Mouse (Mus musculus) embryonic facial prominence, embryonic 15.5 days (tissue): ENCODE measurements at regions not wholly inside any gene's neighbourhood (a gene's known extent, or its start where the extent isn't known, plus 50 kb on each side); places are given as distances from the start of the nearest gene placed in this dataset.
A peak's percentile ranks its signal among the peaks of the same experiment; 100 is the strongest.

Source experiments
- ATAC-seq: fragments of 200-750 bp; cut with Nextera tagmentation; 2 replicates; pipeline ENCODE4 v1.8.0; 2017; ENCODE audit warnings: low read depth, moderate TSS enrichment; ENCODE audit not compliant: insufficient number of reproducible peaks, low FRiP score, low TSS enrichment
- H3K27ac ChIP-seq: fragments of 300-500 bp; sonication (generic); replicated peaks from 2 replicates; pipeline ENCODE4 v1.5.1; 2015; ENCODE audit warnings: mild to moderate bottlenecking, inconsistent platforms
- H3K27me3 ChIP-seq: fragments of 300-500 bp; sonication (generic); 2 replicates; pipeline ENCODE4 v1.6.1; 2015; ENCODE audit warnings: inconsistent platforms
- H3K36me3 ChIP-seq: fragments of 300-500 bp; sonication (generic); 2 replicates; pipeline ENCODE4 v1.6.1; 2015; ENCODE audit warnings: mild to moderate bottlenecking, inconsistent platforms
- H3K4me1 ChIP-seq: fragments of 300-500 bp; sonication (generic); 2 replicates; pipeline ENCODE4 v1.6.1; 2015; ENCODE audit warnings: inconsistent platforms
- H3K4me2 ChIP-seq: fragments of 300-500 bp; sonication (generic); replicated peaks from 2 replicates; pipeline ENCODE4 v1.6.1; 2015; ENCODE audit warnings: mild to moderate bottlenecking, inconsistent platforms
- H3K4me3 ChIP-seq: fragments of 300-500 bp; sonication (generic); replicated peaks from 2 replicates; pipeline ENCODE4 v1.5.1; 2015; ENCODE audit warnings: mild to moderate bottlenecking, inconsistent platforms
- H3K9ac ChIP-seq: fragments of 300-500 bp; sonication (generic); 2 replicates; pipeline ENCODE4 v1.6.1; 2015; ENCODE audit warnings: inconsistent platforms
- H3K9me3 ChIP-seq: fragments of 300-500 bp; sonication (generic); replicated peaks from 2 replicates; pipeline ENCODE4 v1.6.1; 2016; ENCODE audit warnings: inconsistent platforms
- WGBS: fragments of 180-500 bp; shearing (Covaris S2); methylation state at CpG from one replicate; pipeline ENCODE4 v1.1.7; 2015; 5-methylcytosine and 5-hydroxymethylcytosine counted together

GRCm38 (mm10) chr7:70828486-70829195, 462.1 kb upstream of the Nr2f2 start:
- Histone ChIP-seq H3K4me1 (no peaks in the 10 kb centered on the region), H3K9ac (no peak overlapping the region), H3K36me3 (no peaks in the 10 kb centered on the region), H3K27me3 (no peaks in the 10 kb centered on the region), H3K9me3 (no peaks in the 10 kb centered on the region), H3K27ac (no peak overlapping the region), H3K4me3 (no peak overlapping the region), H3K4me2 (no peak overlapping the region)
- 25% methylated on average over 5 of the region's 5 CpGs for WGBS
- ATAC-seq: no peak

- no peak for ATAC-seq
- H3K4me1 ChIP-seq: peaks cover 11% of the 10 kb centered on the region; the same call in 1 of the 2 replicates
- WGBS: 42% methylated on average over 3 of the region's 3 CpGs
These were observed 459.5 kb upstream of the Nr2f2 start for GRCm38 (mm10) chr7:70826074-70826473.

GRCm38 (mm10) chr7:70823020-70823419, 456.5 kb upstream of the Nr2f2 start:
- Histone ChIP-seq H3K27me3 (no peaks in the 10 kb centered on the region; the same call in 1 of the 2 replicates), H3K4me1 (peaks cover 11% of the 10 kb centered on the region; the same call in 1 of the 2 replicates), H3K27ac (no peak overlapping the region), H3K4me3 (peak overlapping the region; percentile 22), H3K9ac (no peak overlapping the region), H3K4me2 (peak overlapping the region; percentile 40), H3K9me3 (no peaks in the 10 kb centered on the region), H3K36me3 (no peaks in the 10 kb centered on the region)
- ATAC-seq: no peak
- 15% methylated on average over 11 of the region's 11 CpGs for WGBS

More at GRCm38 (mm10) chr7:70826074-70826473, 459.5 kb upstream of the Nr2f2 start:
- no peak overlapping the region for H3K4me2 ChIP-seq
- no peaks in the 10 kb centered on the region for H3K9me3 ChIP-seq
- H3K4me3 ChIP-seq: no peak overlapping the region
- H3K27me3 ChIP-seq: no peaks in the 10 kb centered on the region
- no peak overlapping the region for H3K9ac ChIP-seq
- H3K27ac ChIP-seq: no peak overlapping the region
- H3K36me3 ChIP-seq: no peaks in the 10 kb centered on the region

GRCm38 (mm10) chr7:70822310-70822821, 455.8 kb upstream of the Nr2f2 start:
- peak; percentile 82 for ATAC-seq
- no peaks in the 10 kb centered on the region for H3K36me3 ChIP-seq
- WGBS: 34% methylated on average over 9 of the region's 9 CpGs
- H3K27ac ChIP-seq: peak overlapping the region; percentile 60
- peak overlapping the region; percentile 40 for H3K4me2 ChIP-seq
- no peaks in the 10 kb centered on the region; the same call in 1 of the 2 replicates for H3K27me3 ChIP-seq
- no peak overlapping the region for H3K9ac ChIP-seq
- peaks cover 17% of the 10 kb centered on the region; the same call in 1 of the 2 replicates for H3K4me1 ChIP-seq
- H3K4me3 ChIP-seq: peak overlapping the region; percentile 17; the same call in 1 of the 2 replicates
- no peaks in the 10 kb centered on the region for H3K9me3 ChIP-seq

GRCm38 (mm10) chr7:70821861-70822260, 455.3 kb upstream of the Nr2f2 start:
- Histone ChIP-seq H3K27me3 (no peaks in the 10 kb centered on the region; the same call in 1 of the 2 replicates), H3K4me2 (no peak overlapping the region; the same call in 1 of the 2 replicates), H3K27ac (no peak overlapping the region), H3K9ac (no peak overlapping the region), H3K9me3 (no peaks in the 10 kb centered on the region), H3K36me3 (no peaks in the 10 kb centered on the region), H3K4me3 (no peak overlapping the region), H3K4me1 (peaks cover 18% of the 10 kb centered on the region; the same call in 1 of the 2 replicates)
- 62% methylated on average over 4 of the region's 4 CpGs for WGBS
- ATAC-seq: no peak

- H3K36me3 ChIP-seq: no peaks in the 10 kb centered on the region
- H3K9ac ChIP-seq: no peak overlapping the region
- WGBS: 45% methylated on average over 6 of the region's 6 CpGs
- peaks cover 22% of the 10 kb centered on the region; the same call in 1 of the 2 replicates for H3K4me1 ChIP-seq
- ATAC-seq: no peak
- no peak overlapping the region for H3K4me2 ChIP-seq
- no peaks in the 10 kb centered on the region for H3K9me3 ChIP-seq
- H3K27ac ChIP-seq: no peak overlapping the region
- H3K27me3 ChIP-seq: peaks cover 6% of the 10 kb centered on the region; the same call in 1 of the 2 replicates
- H3K4me3 ChIP-seq: no peak overlapping the region
These were observed 450.9 kb upstream of the Nr2f2 start for GRCm38 (mm10) chr7:70817347-70817913.

- H3K27ac ChIP-seq: no peak overlapping the region
- no peaks in the 10 kb centered on the region for H3K9me3 ChIP-seq
- WGBS: 31% methylated on average over 3 of the region's 3 CpGs
- H3K4me2 ChIP-seq: no peak overlapping the region
- H3K4me1 ChIP-seq: 0 out of 2 replicates have a peak, but pooled peaks cover 13% of the 10 kb centered on the region
- no peak overlapping the region for H3K9ac ChIP-seq
- H3K36me3 ChIP-seq: no peaks in the 10 kb centered on the region
- H3K27me3 ChIP-seq: peaks cover 6% of the 10 kb centered on the region; the same call in 1 of the 2 replicates
- ATAC-seq: no peak
- H3K4me3 ChIP-seq: no peak overlapping the region
These were observed 447.9 kb upstream of the Nr2f2 start for GRCm38 (mm10) chr7:70814391-70814790.

GRCm38 (mm10) chr7:70813101-70813500, 446.6 kb upstream of the Nr2f2 start:
- Histone ChIP-seq H3K4me2 (no peak overlapping the region), H3K9me3 (no peaks in the 10 kb centered on the region), H3K4me1 (0 out of 2 replicates have a peak, but pooled peaks cover 13% of the 10 kb centered on the region), H3K27me3 (peaks cover 6% of the 10 kb centered on the region; the same call in 1 of the 2 replicates), H3K27ac (no peak overlapping the region), H3K4me3 (no peak overlapping the region), H3K36me3 (no peaks in the 10 kb centered on the region), H3K9ac (no peak overlapping the region)
- no peak for ATAC-seq
- 41% methylated on average over 5 of the region's 5 CpGs for WGBS

- Histone ChIP-seq H3K27ac (no peak overlapping the region), H3K9ac (no peak overlapping the region), H3K4me1 (0 out of 2 replicates have a peak, but pooled peaks cover 6% of the 10 kb centered on the region), H3K9me3 (no peaks in the 10 kb centered on the region), H3K4me2 (no peak overlapping the region), H3K4me3 (no peak overlapping the region), H3K27me3 (peaks cover 4% of the 10 kb centered on the region; the same call in 1 of the 2 replicates), H3K36me3 (no peaks in the 10 kb centered on the region)
- 71% methylated on average over 18 of the region's 18 CpGs for WGBS
- no peak for ATAC-seq
These were observed 444.0 kb upstream of the Nr2f2 start for GRCm38 (mm10) chr7:70810411-70811090.

GRCm38 (mm10) chr7:70804281-70804680, 437.7 kb upstream of the Nr2f2 start:
- no peaks in the 10 kb centered on the region for H3K9me3 ChIP-seq
- peaks cover 4% of the 10 kb centered on the region; the same call in 1 of the 2 replicates for H3K27me3 ChIP-seq
- H3K9ac ChIP-seq: no peak overlapping the region
- H3K4me2 ChIP-seq: no peak overlapping the region
- WGBS: 33% methylated on average over 1 of the region's 1 CpGs
- H3K4me3 ChIP-seq: no peak overlapping the region
- no peaks in the 10 kb centered on the region for H3K4me1 ChIP-seq
- no peak overlapping the region for H3K27ac ChIP-seq
- ATAC-seq: no peak
- no peaks in the 10 kb centered on the region for H3K36me3 ChIP-seq

- Histone ChIP-seq H3K9ac (no peak overlapping the region), H3K4me2 (no peak overlapping the region), H3K4me3 (no peak overlapping the region), H3K27ac (no peak overlapping the region), H3K4me1 (no peaks in the 10 kb centered on the region), H3K27me3 (no peaks in the 10 kb centered on the region), H3K36me3 (no peaks in the 10 kb centered on the region), H3K9me3 (no peaks in the 10 kb centered on the region)
- WGBS: 62% methylated on average over 1 of the region's 1 CpGs
- no peak for ATAC-seq
These were observed 433.4 kb upstream of the Nr2f2 start for GRCm38 (mm10) chr7:70799976-70800375.
